Mouse (Mus musculus) splenic B cell, adult 2 months (primary cell): Measurements from ENCODE around the gene Gga1.

Source experiments
- DNase-seq: peaks from one replicate; pipeline ENCODE4 v3.0.0-alpha.2; 2011; ENCODE audit warnings: low read depth, low spot score
- H3K27me3 ChIP-seq: 2 replicates; pipeline ENCODE4 v1.6.1; 2012; ENCODE audit warnings: mild to moderate bottlenecking, low read length, moderate library complexity, mixed read lengths; ENCODE audit not compliant: control insufficient read depth, poor library complexity, insufficient read depth, severe bottlenecking
- H3K36me3 ChIP-seq: 2 replicates; pipeline ENCODE4 v1.6.1; 2012; ENCODE audit warnings: mild to moderate bottlenecking, low read length, moderate library complexity, mixed read lengths; ENCODE audit not compliant: control insufficient read depth, poor library complexity, insufficient read depth, severe bottlenecking

Gene Gga1

GRCm38 (mm10) chr15:78876991-78877809 lies at the start of gene Gga1:
TSS of gene Gga1 (plus strand) at chr15:78877190.
- Histone ChIP-seq H3K36me3 (0 out of 2 replicates have a peak, but pooled peaks cover 2% of the 10 kb centered on the region), H3K27me3 (no peaks in the 10 kb centered on the region)
- DNase-seq, result peak; percentile 98

- Histone ChIP-seq H3K27me3 (no peaks in the 10 kb centered on the region), H3K36me3 (no peaks in the 10 kb centered on the region)
- no peak for DNase-seq
Observed at GRCm38 (mm10) chr15:78828315-78828714, 48.7 kb upstream of the Gga1 start.

- Histone ChIP-seq H3K36me3 (no peaks in the 10 kb centered on the region), H3K27me3 (no peaks in the 10 kb centered on the region)
- DNase-seq, result no peak
Observed at GRCm38 (mm10) chr15:78829636-78830035, 47.4 kb upstream of the Gga1 start.

GRCm38 (mm10) chr15:78830742-78831719 lies 46.0 kb upstream of the Gga1 start:
- H3K27me3 ChIP-seq, result no peaks in the 10 kb centered on the region
- DNase-seq, result no peak

GRCm38 (mm10) chr15:78831720-78832657 lies 45.0 kb upstream of the Gga1 start:
- no peaks in the 10 kb centered on the region for H3K27me3 ChIP-seq
- H3K36me3 ChIP-seq, result no peaks in the 10 kb centered on the region
- no peak for DNase-seq

More at GRCm38 (mm10) chr15:78830742-78831719, 46.0 kb upstream of the Gga1 start:
- H3K36me3 ChIP-seq, result no peaks in the 10 kb centered on the region

- no peak for DNase-seq
- no peaks in the 10 kb centered on the region for H3K27me3 ChIP-seq
- H3K36me3 ChIP-seq, result no peaks in the 10 kb centered on the region
Observed at GRCm38 (mm10) chr15:78832701-78833123, 44.3 kb upstream of the Gga1 start.

- H3K36me3 ChIP-seq, result no peaks in the 10 kb centered on the region
- no peaks in the 10 kb centered on the region for H3K27me3 ChIP-seq
- DNase-seq, result no peak
Observed at GRCm38 (mm10) chr15:78833582-78833981, 43.4 kb upstream of the Gga1 start.

GRCm38 (mm10) chr15:78834233-78835005 lies 42.6 kb upstream of the Gga1 start:
- no peaks in the 10 kb centered on the region for H3K36me3 ChIP-seq
- no peak for DNase-seq
- H3K27me3 ChIP-seq, result no peaks in the 10 kb centered on the region

- Histone ChIP-seq H3K36me3 (no peaks in the 10 kb centered on the region), H3K27me3 (no peaks in the 10 kb centered on the region; the same call in 1 of the 2 replicates)
- no peak for DNase-seq
Observed at GRCm38 (mm10) chr15:78835200-78836085, 41.5 kb upstream of the Gga1 start.

- DNase-seq, result no peak
- Histone ChIP-seq H3K27me3 (no peaks in the 10 kb centered on the region; the same call in 1 of the 2 replicates), H3K36me3 (no peaks in the 10 kb centered on the region)
Observed at GRCm38 (mm10) chr15:78836086-78836621, 40.8 kb upstream of the Gga1 start.

- Histone ChIP-seq H3K27me3 (no peaks in the 10 kb centered on the region; the same call in 1 of the 2 replicates), H3K36me3 (no peaks in the 10 kb centered on the region)
- no peak for DNase-seq
Observed at GRCm38 (mm10) chr15:78839744-78840143, 37.2 kb upstream of the Gga1 start.

- H3K27me3 ChIP-seq, result no peaks in the 10 kb centered on the region; the same call in 1 of the 2 replicates
- DNase-seq, result no peak
Observed at GRCm38 (mm10) chr15:78840241-78840640, 36.7 kb upstream of the Gga1 start.

More at GRCm38 (mm10) chr15:78840241-78840640, 36.7 kb upstream of the Gga1 start:
- no peaks in the 10 kb centered on the region for H3K36me3 ChIP-seq
